Mouse (Mus musculus) left cerebral cortex, postnatal 4 days (tissue): Measurements from ENCODE around the gene Vav2. TPM values are rescaled to one million over a fixed set of nuclear protein-coding genes. Genes with fewer than 3 reads are reported as not detected.

Experiments used
- DNase-seq: peaks from one replicate; pipeline ENCODE4 v3.0.0-alpha.2; 2022
- intact Hi-C: fragments of 180-260 bp; cut with DNase I; formaldehyde crosslinking; loops from one replicate; pipeline ENCODE4 v1.15.1; 2025
- total RNA-seq, 2 experiments: library from RNA; stranded (reverse); gene quantifications; 2 replicates each; pipeline ENCODE4 v1.2.3; 2021

Gene Vav2
- total RNA-seq, 2 experiments from 2014 or later, result 59.2 to 60.4 TPM

- intact Hi-C loops, result no loop called here
- DNase-seq, result no peak
Measured at GRCm38 (mm10) chr2:27442708-27443449, 16.0 kb upstream of the Vav2 start.

GRCm38 (mm10) chr2:27441767-27442707, 15.2 kb upstream of the Vav2 start, which contains the start of gene Brd3os:
Gene Brd3os, plus strand, starts transcription at chr2:27442324.
- DNase-seq, result peak; percentile 98
- intact Hi-C loops, result no loop called here

DNA sequence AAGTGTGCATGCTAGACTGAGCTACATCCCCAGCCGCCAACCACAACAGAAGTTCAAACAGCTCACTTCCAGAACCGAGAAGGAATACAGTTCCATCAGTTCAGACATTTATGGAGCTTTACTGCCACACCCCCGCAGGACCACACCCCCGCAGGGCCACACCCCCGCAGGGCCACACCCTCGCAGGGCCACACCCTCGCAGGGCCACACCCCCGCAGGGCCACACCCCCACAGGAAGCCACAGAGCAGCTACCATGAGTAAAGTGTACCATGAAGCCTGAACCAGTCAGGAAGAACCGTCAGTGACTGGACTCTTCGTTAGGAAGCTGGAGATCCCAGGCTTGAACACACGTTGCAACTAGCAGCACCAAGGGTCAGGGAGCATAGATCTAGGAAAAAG, 11.4 kb upstream of the Vav2 start:
- DNase-seq, result no peak
- intact Hi-C loops, result no loop called here

DNA sequence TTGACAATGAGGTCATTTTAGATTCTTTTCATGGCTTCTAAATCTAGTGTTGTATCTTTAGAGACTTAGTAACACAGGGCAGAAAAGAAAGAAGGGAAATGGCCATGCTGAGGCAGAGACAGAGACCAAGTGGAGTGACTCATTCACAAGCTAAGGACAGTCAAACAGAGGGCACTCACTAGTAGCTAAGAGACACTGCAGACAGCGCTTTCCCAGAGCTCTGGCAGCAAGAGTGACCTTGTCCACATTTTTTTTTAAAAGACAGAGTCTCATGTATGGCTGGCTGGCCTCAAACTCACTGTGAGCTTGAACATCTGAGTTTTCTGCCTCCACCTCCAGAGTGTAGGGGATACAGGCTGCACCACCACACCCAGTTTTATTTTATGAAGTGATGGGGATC, 11.0 kb upstream of the Vav2 start:
- intact Hi-C loops, result no loop called here
- no peak for DNase-seq

- DNase-seq, result no peak
- intact Hi-C loops, result no loop called here
Measured at GRCm38 (mm10) chr2:27432599-27432998, 5.8 kb upstream of the Vav2 start.

GRCm38 (mm10) chr2:27430621-27431020, 3.8 kb upstream of the Vav2 start:
- intact Hi-C loops, result no loop called here

DNA sequence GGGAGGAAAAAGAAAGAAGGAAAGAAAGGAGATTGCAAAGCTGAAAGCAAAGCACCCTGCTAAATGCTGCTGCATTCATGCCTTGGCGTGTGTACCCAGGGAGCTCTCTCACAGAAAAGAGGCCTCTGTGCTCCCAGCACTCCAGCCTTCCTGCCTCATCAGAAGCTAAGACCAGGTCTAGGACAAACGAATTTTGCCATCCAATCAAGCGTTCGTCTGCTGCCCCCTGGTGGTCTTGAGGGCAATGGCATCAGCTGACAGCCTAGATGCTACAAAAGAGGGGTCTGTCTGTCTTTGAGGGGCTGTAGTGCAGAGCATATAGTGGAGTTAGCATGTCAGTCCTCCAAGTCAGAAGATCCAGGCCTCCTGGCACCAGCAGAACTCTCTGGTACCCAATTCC, 1.2 kb upstream of the Vav2 start:
- intact Hi-C loops, result loop anchor here (2.0 kb wide), 1 partner anchor 139 kb away; no protein-coding TSS in a partner anchor

More at GRCm38 (mm10) chr2:27430621-27431020, 3.8 kb upstream of the Vav2 start:
- DNase-seq, result no peak

GRCm38 (mm10) chr2:27426406-27426854, 403 bp downstream of the Vav2 start:
- peak; percentile 51 for DNase-seq
- intact Hi-C loops, result no loop called here

More for the DNA sequence above, 1.2 kb upstream of the Vav2 start:
- peak; percentile 87 for DNase-seq

- intact Hi-C loops, result no loop called here
- peak; percentile 44 for DNase-seq
Measured at GRCm38 (mm10) chr2:27425751-27426405, 955 bp downstream of the Vav2 start.

GRCm38 (mm10) chr2:27425161-27425611, 1.6 kb downstream of the Vav2 start:
- DNase-seq, result peak; percentile 47
- intact Hi-C loops, result no loop called here

DNA sequence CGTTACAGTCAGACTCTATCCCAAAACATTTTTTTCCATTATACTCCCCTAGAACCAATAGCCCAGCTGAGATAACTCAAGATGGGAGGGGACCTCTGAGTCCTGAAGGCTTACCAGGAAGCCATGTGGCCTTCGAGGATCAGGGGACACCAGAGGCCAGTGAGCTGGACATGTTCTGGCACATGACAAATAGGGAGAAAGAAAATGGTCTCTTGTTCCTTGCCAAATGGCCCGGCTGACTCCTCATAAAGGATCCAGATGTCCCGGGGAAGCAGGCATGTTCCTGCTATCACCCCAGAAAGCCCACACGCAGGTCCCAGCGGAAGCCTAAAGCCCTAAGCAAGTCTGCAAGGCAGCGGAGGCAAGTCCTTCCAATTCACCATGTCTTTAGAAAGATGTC, 3.2 kb downstream of the Vav2 start:
- no peak for DNase-seq
- intact Hi-C loops, result no loop called here

GRCm38 (mm10) chr2:27421293-27422068, 5.4 kb downstream of the Vav2 start:
- intact Hi-C loops, result no loop called here
- DNase-seq, result peak; percentile 88

GRCm38 (mm10) chr2:27418577-27419070, 8.2 kb downstream of the Vav2 start:
- DNase-seq, result no peak
- intact Hi-C loops, result no loop called here

DNA sequence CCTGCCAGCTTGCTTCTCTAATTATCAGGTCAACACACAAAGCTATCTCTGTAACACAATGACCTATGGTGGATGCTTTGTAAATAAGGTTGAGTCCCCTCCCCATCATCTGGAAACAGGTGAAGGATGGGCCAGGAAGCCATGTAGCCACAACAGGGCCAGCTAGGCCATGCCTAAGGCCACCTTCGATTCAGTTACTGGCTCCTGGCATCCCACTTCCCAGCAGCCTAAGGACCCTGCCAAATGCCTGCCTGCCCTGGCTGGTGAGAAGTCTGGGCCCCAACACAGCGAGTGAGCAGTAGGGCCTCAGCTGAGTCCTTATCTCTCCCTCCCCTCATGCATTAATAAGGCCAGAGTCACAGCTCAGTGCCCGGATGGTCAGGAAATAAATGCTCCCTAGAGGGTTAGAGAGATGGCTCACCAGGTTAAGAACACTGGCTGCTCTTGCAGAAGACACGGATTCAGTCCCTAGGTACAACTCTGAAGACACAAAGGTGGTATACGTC, 9.1 kb downstream of the Vav2 start:
- DNase-seq, result no peak
- intact Hi-C loops, result no loop called here

GRCm38 (mm10) chr2:27416425-27416824, 10.4 kb downstream of the Vav2 start:
- intact Hi-C loops, result no loop called here
- no peak for DNase-seq

- no peak for DNase-seq
- intact Hi-C loops, result no loop called here
Measured at GRCm38 (mm10) chr2:27415060-27415783, 11.6 kb downstream of the Vav2 start.

DNA sequence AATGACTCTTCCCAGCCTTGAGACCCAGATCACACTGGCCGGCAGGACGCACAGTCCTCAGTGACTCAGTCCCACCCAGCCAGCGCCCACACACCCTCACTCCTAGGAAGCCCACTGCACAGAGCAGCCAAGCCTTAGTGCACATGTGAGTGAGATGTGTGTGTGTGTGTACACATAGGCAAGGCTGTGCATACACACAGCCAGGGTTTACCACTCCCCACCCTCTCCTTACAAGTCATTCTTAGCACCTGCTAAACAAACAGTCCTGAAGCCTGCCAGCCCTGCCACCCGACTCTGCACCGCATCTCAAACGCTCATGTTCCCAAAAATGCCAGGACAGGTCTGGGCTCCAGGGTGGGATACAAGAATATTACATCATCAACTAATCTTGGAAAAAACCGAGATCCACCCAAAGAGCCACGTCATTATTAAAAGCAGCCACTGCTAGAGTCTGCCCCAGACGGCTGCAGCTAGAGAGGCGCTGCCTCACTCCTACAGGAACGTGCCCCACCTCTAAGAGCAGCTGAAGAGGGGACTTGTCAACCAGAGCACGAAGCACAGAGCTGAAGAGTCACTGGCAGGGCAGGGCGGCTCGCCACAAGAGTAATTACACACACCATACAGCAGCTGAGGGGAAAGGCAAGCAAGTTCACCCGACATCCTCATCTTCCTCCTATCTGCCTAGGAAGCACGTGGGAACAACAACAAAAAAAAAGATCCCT, 12.7 kb downstream of the Vav2 start:
- intact Hi-C loops, result no loop called here
- peak; percentile 37 for DNase-seq

DNA sequence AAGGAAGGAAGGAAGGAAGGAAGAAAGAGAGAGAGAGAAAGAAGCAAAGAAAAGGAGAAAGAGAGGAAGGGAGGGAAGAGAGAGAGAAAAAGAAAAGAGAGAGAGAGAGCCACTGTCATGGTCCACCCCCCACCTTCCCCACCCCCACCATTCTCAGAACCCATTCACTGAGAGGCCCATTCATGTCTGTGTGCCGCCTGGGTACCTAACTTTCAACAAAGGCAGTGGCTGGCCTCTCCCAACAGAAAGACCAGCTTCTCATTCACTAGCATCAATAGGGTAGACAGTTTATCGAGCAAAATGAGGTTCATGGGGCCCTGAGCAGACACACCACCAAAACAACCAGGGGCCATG, 13.3 kb downstream of the Vav2 start:
- intact Hi-C loops, result no loop called here

More for the DNA sequence above, 13.3 kb downstream of the Vav2 start:
- DNase-seq, result no peak
